Mouse (Mus musculus) embryonic facial prominence, embryonic 11.5 days (tissue): ENCODE measurements around the gene Anxa2. TPM values are rescaled to one million over a fixed set of nuclear protein-coding genes. Genes with fewer than 3 reads are reported as not detected.

ENCODE experiments used
- ATAC-seq: fragments of 200-750 bp; cut with Nextera tagmentation; replicated peaks from 2 replicates; pipeline ENCODE4 v1.8.0; 2017; ENCODE audit warnings: low read depth; ENCODE audit not compliant: insufficient number of reproducible peaks, low FRiP score, low TSS enrichment
- DNase-seq: peaks from one replicate; pipeline ENCODE4 v3.0.0-alpha.2; 2015; ENCODE audit warnings: low spot score
- H3K27ac ChIP-seq: fragments of 300-500 bp; sonication (generic); replicated peaks from 2 replicates; pipeline ENCODE4 v1.5.1; 2014; ENCODE audit warnings: mild to moderate bottlenecking, low read depth, low read length, control low read depth
- H3K27me3 ChIP-seq: fragments of 300-500 bp; sonication (generic); 2 replicates; pipeline ENCODE4 v1.6.1; 2014; ENCODE audit warnings: mild to moderate bottlenecking, low read length, moderate library complexity, mixed read lengths; ENCODE audit not compliant: control insufficient read depth, insufficient read depth
- H3K36me3 ChIP-seq: fragments of 300-500 bp; sonication (generic); replicated peaks from 2 replicates; pipeline ENCODE4 v1.6.1; 2014; ENCODE audit warnings: low read depth, mild to moderate bottlenecking, low read length, moderate library complexity, mixed read lengths; ENCODE audit not compliant: control insufficient read depth, insufficient read depth
- H3K4me1 ChIP-seq: fragments of 300-500 bp; sonication (generic); 2 replicates; pipeline ENCODE4 v1.6.1; 2014; ENCODE audit warnings: low read length, mixed read lengths; ENCODE audit not compliant: control insufficient read depth, insufficient read depth
- H3K4me2 ChIP-seq: fragments of 300-500 bp; sonication (generic); 2 replicates; pipeline ENCODE4 v1.6.1; 2014; ENCODE audit warnings: low read depth, mild to moderate bottlenecking, control low read depth, low read length, moderate library complexity
- H3K4me3 ChIP-seq: fragments of 300-500 bp; sonication (generic); 2 replicates; pipeline ENCODE4 v1.5.1; 2014; ENCODE audit warnings: low read depth, low read length, control low read depth
- H3K9ac ChIP-seq: fragments of 300-500 bp; sonication (generic); replicated peaks from 2 replicates; pipeline ENCODE4 v1.6.1; 2014; ENCODE audit warnings: mild to moderate bottlenecking, control low read depth, low read length
- H3K9me3 ChIP-seq: fragments of 300-500 bp; sonication (generic); replicated peaks from 2 replicates; pipeline ENCODE4 v1.6.1; 2016; ENCODE audit warnings: mild to moderate bottlenecking, low read length, inconsistent platforms, mixed read lengths; ENCODE audit not compliant: control insufficient read depth
- WGBS: fragments of 180-500 bp; shearing (Covaris S2); extraction: QIAGEN DNeasy Blood & Tissue Kit; methylation state at CpG from one replicate; pipeline ENCODE4 v1.1.7; 2014; 5-methylcytosine and 5-hydroxymethylcytosine counted together
- polyA plus RNA-seq: library from polyadenylated mRNA; unstranded; fragments of >200 nt; fragmentation: Nextera tagmentation; extraction: Ambion mirVana; gene quantifications from 2 replicates; pipeline ENCODE4 v1.2.1, GENCODE M21; 2014

Anxa2 gene
- 288 and 316 TPM in 2 replicates for polyA plus RNA-seq

DNA sequence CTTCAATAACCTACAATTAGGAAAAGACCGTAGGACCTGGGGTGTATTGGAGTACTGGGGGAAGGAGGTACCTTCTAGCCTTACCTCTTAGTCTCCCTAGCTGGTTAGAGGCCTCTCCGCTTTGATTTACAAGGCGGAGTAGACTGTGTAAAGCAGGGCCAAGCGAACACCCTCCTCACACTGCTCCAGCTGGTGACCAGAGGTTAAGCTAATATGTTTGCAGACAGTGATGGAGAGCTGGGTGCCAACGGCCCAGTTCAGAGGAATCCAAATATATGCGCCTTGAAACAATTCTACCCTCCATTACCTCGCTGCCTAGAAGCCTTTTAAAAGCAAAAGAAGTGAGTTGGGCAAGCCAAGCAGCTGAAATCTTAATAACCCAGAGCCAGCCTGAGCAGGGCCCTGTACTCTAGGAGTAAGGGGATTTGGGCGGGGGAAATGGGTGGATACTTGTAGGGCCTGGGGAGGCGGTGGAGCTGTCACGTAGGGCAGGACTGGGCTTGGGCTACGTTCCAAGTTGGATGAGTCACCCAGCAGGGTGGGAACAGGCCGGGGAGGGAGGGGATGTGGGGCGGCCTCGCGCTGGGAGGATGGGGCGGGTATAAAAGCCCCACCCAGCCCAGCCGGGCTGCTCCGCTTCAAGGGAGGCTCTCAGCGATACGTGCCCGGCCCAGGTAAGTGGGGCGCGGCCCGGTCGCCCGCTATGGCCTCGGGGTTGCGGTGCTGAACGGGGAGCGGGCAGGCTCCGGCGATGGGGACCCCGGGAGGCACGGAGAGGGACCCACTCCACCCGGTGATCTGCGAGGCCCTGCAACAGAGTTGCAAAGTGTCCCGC is at the start of gene Anxa2:
Anxa2 (plus strand) TSS at position 555 of the 835 bp plus-strand sequence.
- no peaks in the 10 kb centered on the region for H3K27me3 ChIP-seq
- 11% methylated on average over 37 of the region's 37 CpGs for WGBS
- H3K4me1 ChIP-seq: peaks cover 7% of the 10 kb centered on the region

DNA sequence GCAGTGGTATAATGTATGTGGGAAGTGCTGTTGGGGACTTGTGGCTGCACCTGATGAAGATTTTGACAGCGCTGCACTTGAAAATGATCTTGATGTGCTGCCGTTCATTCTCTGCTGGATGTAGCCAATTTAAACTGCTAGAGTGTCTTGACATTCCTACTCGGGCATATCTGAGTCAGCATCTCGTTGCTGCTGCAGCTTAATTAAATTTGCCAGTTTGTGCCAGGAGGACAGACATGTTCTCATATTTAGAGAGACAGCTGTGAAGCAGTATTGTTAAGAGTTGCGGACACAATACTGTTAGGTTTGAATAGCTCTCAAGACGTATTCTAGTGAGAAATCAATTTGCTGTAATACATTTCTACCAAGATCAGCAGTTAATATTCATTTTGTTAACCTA is 48.7 kb upstream of the Anxa2 start:
- no peak for DNase-seq
- no peak overlapping the region for H3K4me2 ChIP-seq
- 72% methylated on average over 6 of the region's 6 CpGs for WGBS
- ATAC-seq: no peak
- no peaks in the 10 kb centered on the region for H3K4me1 ChIP-seq
- H3K36me3 ChIP-seq: no peaks in the 10 kb centered on the region
- H3K9me3 ChIP-seq: no peaks in the 10 kb centered on the region
- H3K27ac ChIP-seq: no peak overlapping the region
- no peak overlapping the region for H3K4me3 ChIP-seq
- no peaks in the 10 kb centered on the region for H3K27me3 ChIP-seq
- no peak overlapping the region for H3K9ac ChIP-seq

More for the DNA sequence above, at the start of gene Anxa2:
- peak within 1 kb of the TSS; percentile 78 for H3K9ac ChIP-seq
- peak within 1 kb of the TSS; percentile 73 for H3K27ac ChIP-seq
- ATAC-seq (peak; percentile 88), DNase-seq (peak; percentile 79)
- peak within 1 kb of the TSS; percentile 61 for H3K4me3 ChIP-seq
- H3K9me3 ChIP-seq: no peaks in the 10 kb centered on the region
- peak within 1 kb of the TSS; percentile 85 for H3K4me2 ChIP-seq
- no peaks in the 10 kb centered on the region for H3K36me3 ChIP-seq

DNA sequence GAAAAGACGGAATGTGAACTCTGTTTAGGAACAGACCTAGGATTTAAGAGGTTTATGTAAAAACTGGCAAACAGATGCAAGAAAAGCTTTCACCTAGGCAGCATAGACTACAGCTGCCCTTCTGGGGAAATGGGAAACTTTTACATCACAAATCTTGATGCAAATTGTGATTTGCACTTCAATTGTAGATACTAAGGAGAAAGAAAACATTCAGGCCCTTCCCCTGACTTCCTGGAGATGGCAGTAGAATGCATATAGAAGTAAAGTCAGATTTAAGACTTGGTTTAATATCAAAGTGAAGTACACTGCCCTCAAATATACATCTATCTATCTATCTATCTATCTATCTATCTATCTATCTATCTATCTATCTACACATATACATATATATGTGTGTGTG is 33.9 kb upstream of the Anxa2 start:
- Histone ChIP-seq H3K9me3 (no peaks in the 10 kb centered on the region), H3K4me1 (no peaks in the 10 kb centered on the region), H3K27ac (no peak overlapping the region), H3K36me3 (no peaks in the 10 kb centered on the region; the same call in 1 of the 2 replicates), H3K9ac (no peak overlapping the region), H3K27me3 (no peaks in the 10 kb centered on the region), H3K4me3 (no peak overlapping the region), H3K4me2 (no peak overlapping the region)
- DNase-seq (peak; percentile 30), ATAC-seq (no peak)
- WGBS: 95% methylated on average over 1 of the region's 1 CpGs

DNA sequence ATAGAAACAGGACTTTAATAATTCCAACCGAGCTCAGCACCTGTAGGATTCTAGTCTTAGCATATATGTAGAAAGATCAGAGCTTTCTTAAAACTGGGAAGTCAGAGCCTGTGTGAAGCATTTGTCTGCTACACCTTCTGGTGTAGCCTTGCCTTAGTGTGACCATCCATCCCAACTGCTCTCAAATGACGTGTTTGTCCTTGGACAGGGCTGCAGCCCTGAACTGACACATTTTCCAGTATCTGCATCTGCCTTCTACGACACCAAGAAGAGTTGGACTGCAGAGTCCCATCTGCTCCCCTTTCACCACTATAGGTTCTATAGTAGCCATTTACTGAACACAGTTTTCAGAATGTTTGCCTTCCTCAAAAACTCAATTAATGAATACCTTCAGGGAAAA is 22.9 kb upstream of the Anxa2 start:
- DNase-seq: no peak
- H3K4me2 ChIP-seq: no peak overlapping the region
- H3K27me3 ChIP-seq: no peaks in the 10 kb centered on the region
- no peaks in the 10 kb centered on the region for H3K4me1 ChIP-seq
- 89% methylated on average over 3 of the region's 3 CpGs for WGBS
- no peaks in the 10 kb centered on the region for H3K9me3 ChIP-seq
- no peak overlapping the region for H3K9ac ChIP-seq
- H3K36me3 ChIP-seq: no peaks in the 10 kb centered on the region; the same call in 1 of the 2 replicates
- H3K4me3 ChIP-seq: no peak overlapping the region
- no peak for ATAC-seq
- no peak overlapping the region for H3K27ac ChIP-seq

DNA sequence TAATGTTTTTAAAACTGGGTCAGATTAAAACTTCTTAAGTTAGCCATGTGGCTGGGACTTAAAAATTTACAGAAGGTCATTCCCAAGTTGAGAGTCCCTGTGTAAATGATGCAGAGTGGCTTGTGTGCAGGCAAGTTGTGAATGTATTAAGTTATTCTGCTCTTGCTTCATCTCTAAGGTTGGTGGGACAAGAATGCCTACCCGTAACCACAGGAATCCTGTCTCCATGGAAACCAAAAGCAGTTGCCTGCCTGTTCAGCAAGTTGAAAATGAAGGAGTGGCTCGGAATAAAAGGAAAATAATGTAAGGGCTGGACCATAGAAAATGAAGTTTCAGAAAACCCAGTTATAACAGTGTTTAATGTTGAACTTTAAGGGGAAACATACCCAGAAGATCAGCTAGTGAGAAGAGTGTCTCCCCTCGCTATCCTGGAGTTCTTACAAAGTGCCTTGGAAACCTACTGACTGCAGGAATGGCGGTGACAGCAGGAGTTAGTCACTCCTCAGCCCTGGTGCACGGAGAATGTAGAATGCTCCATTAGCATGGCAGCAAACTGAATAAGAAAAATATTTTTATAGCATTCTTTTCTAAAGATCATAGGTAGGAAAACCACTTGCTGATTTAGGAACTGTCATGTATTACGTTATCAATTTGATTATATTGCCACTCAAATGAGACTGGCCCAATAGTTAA is 21.4 kb upstream of the Anxa2 start:
- Histone ChIP-seq H3K36me3 (no peaks in the 10 kb centered on the region; the same call in 1 of the 2 replicates), H3K4me3 (no peak overlapping the region), H3K27ac (no peak overlapping the region), H3K27me3 (no peaks in the 10 kb centered on the region), H3K9ac (no peak overlapping the region), H3K4me1 (no peaks in the 10 kb centered on the region), H3K4me2 (no peak overlapping the region), H3K9me3 (no peaks in the 10 kb centered on the region)
- 49% methylated on average over 6 of the region's 6 CpGs for WGBS
- peak; percentile 83 for DNase-seq
- ATAC-seq: no peak; the same call in 1 of the 2 replicates

DNA sequence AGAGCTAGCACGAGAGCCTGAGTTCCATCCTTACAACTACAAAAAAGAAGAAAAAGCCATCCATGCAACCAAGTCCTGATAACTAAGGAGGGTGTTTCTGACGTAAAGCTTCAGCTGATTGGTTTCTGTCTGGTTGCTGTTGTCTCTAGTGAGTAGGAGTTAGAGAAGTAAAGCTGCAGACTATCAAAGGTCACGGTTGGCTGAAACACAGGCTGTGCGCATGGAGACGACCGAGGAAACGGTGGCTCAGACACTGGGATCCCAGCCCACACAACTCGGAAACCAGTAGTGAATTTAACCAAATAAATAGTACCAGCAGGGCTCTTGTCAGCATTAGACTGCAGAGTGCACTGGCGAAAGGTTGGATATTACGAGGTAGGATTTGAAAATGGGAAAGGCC is 18.2 kb upstream of the Anxa2 start:
- H3K27ac ChIP-seq: no peak overlapping the region

DNA sequence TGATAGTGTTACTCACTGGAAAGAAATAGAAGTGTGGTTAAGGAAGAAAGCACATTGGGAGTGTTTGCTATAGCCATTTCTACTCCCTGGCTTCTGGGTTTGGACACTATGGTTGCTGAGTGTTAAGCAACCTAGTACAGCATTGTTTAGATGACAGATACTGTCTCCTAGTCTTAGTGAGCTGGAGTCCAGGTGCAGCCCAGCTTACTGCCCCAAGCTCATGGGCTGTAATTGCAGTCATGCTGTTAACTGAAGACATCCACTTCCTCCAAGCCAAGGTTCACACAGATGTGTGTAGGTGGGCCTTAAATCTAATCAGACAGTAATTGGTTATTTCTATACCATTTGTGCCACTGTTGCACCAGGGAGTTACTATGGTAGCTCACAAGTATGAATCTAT is 17.8 kb upstream of the Anxa2 start:
- no peaks in the 10 kb centered on the region for H3K36me3 ChIP-seq
- no peak overlapping the region for H3K4me3 ChIP-seq
- no peak overlapping the region for H3K9ac ChIP-seq
- no peak overlapping the region for H3K27ac ChIP-seq
- no peak overlapping the region for H3K4me2 ChIP-seq
- no peaks in the 10 kb centered on the region for H3K9me3 ChIP-seq
- ATAC-seq (no peak), DNase-seq (no peak)
- no peaks in the 10 kb centered on the region for H3K4me1 ChIP-seq
- no peaks in the 10 kb centered on the region for H3K27me3 ChIP-seq

More for the DNA sequence above, 18.2 kb upstream of the Anxa2 start:
- Histone ChIP-seq H3K4me1 (no peaks in the 10 kb centered on the region), H3K36me3 (no peaks in the 10 kb centered on the region), H3K4me3 (no peak overlapping the region), H3K9me3 (no peaks in the 10 kb centered on the region), H3K4me2 (no peak overlapping the region), H3K9ac (no peak overlapping the region), H3K27me3 (no peaks in the 10 kb centered on the region)
- DNase-seq (no peak), ATAC-seq (no peak)
- 84% methylated on average over 10 of the region's 10 CpGs for WGBS
